ENCODE assay signal across 25 mouse cellular contexts in genomic region chr14:26663851-26664250, GRCm38 (mm10). TPM values are rescaled to one million over a fixed set of nuclear protein-coding genes. Genes with fewer than 3 reads are reported as not detected.
A peak's percentile ranks its signal among the peaks of the same experiment; 100 is the strongest.
DNase-seq lines count a peak whose midpoint lies in the region; ATAC-seq lines count a peak whose summit lies in the region.
"Had no signal": no experiment of that assay in that cellular context is flagged by ENCODE, and none has a peak within 500 bp of the region (broad histone marks: within the 10 kb centered on the region; RNA-seq: fewer than 3 reads in every experiment).

No protein-coding gene starts in this region.

- H3K4me1 ChIP-seq in forebrain, embryonic 10.5 days: peaks cover 28% of the 10 kb centered on the region
- H3K4me1 ChIP-seq in forebrain, embryonic 11.5 days (replicated peaks; ENCODE audit: control insufficient read depth, insufficient read depth, low read length): peaks cover 10% of the 10 kb centered on the region

- no peaks in the 10 kb centered on the region for H3K9me3 ChIP-seq in forebrain, embryonic 10.5 days
- H3K9me3 ChIP-seq in forebrain, embryonic 11.5 days (ENCODE audit: control insufficient read depth, low read length): no peaks in the 10 kb centered on the region
- H3K9me3 ChIP-seq: G1E had no signal

- no peaks in the 10 kb centered on the region for H3K27me3 ChIP-seq in forebrain, embryonic 10.5 days (ENCODE audit: poor library complexity, severe bottlenecking)
- no peaks in the 10 kb centered on the region for H3K27me3 ChIP-seq in forebrain, embryonic 11.5 days (ENCODE audit: control insufficient read depth, insufficient read depth, low read length)
- H3K27me3 ChIP-seq: CH12.LX, Patski had no signal

- no peak overlapping the region for H3K4me2 ChIP-seq in forebrain, embryonic 11.5 days (ENCODE audit: low read depth, low read length, severe bottlenecking)

- no peak overlapping the region for H3K4me3 ChIP-seq in forebrain, embryonic 10.5 days
- no peak overlapping the region for H3K4me3 ChIP-seq in forebrain, embryonic 11.5 days (ENCODE audit: low read depth, low read length)

- 87% methylated on average over 2 of the region's 2 CpGs for WGBS in forebrain, embryonic 10.5 days
- WGBS in forebrain, embryonic 11.5 days: 90% methylated on average over 2 of the region's 2 CpGs

- H3K9ac ChIP-seq in forebrain, embryonic 11.5 days (ENCODE audit: low read length): no peak overlapping the region

- peaks cover 58% of the 10 kb centered on the region for H3K36me3 ChIP-seq in forebrain, embryonic 10.5 days (replicated peaks)
- H3K36me3 ChIP-seq in forebrain, embryonic 11.5 days (ENCODE audit: control insufficient read depth, insufficient read depth, low read length): peaks cover 3% of the 10 kb centered on the region; the same call in 1 of the 2 replicates

- H3K27ac ChIP-seq in forebrain, embryonic 10.5 days: no peak overlapping the region
- no peak overlapping the region for H3K27ac ChIP-seq in forebrain, embryonic 11.5 days (ENCODE audit: low read depth, low read length)

- ATAC-seq in forebrain, embryonic 11.5 days (replicated peaks; ENCODE audit: low FRiP score): no peak
- ATAC-seq: activated CD4-positive, CD25-positive, alpha-beta regulatory T cell, adult 4 months; CD4-positive, CD25-positive, alpha-beta regulatory T cell, adult 4 months; Patski had no signal

- DNase-seq in ES-CJ7 (ENCODE audit: low read depth, low spot score): peak; percentile 60
- peak; percentile 59 for DNase-seq in R1 (ENCODE audit: low read depth, low spot score)
- peak; percentile 53 for DNase-seq in ZHBTc4 (ENCODE audit: low read depth, low spot score)
- DNase-seq in induced T-regulatory cell, adult 2 months (ENCODE audit: low read depth): peak; percentile 4
- DNase-seq in forebrain, embryonic 10.5 days (ENCODE audit: extremely low spot score, low spot score): no peak
- no peak for DNase-seq in forebrain, embryonic 11.5 days (ENCODE audit: low spot score)
- DNase-seq in heart, adult 9 months (ENCODE audit: low spot score in 2 of 2): no peak
- no peak for DNase-seq in thymus, adult 18-20 months
- DNase-seq: adrenal gland, adult 2 months; adrenal gland, adult 8-10 months; adrenal gland, postnatal 10 days; adrenal gland, postnatal 14 days; adrenal gland, postnatal 25 days; adrenal gland, postnatal 36 days; B cell, adult 2 months; cerebellum, adult 11 months; cerebellum, adult 11-12 months; cerebellum, adult 18-20 months; cerebellum, adult 2 months; cerebellum, adult 8-10 months had no signal

RNA-seq across cellular contexts. Expression of gene Pde12, which starts 5.8 kb away (rescaled TPM):
- polyA plus RNA-seq in forebrain, embryonic 10.5 days (2016; fragmentation: Nextera tagmentation; extraction: Ambion mirVana): 11.4 and 11.8 TPM in 2 replicates
- 12.9 and 13.4 TPM in 2 replicates for polyA plus RNA-seq in forebrain, embryonic 11.5 days (2014; fragmentation: Nextera tagmentation; extraction: Ambion mirVana)

RNA-seq across cellular contexts. Expression of gene Arf4, which starts 26.0 kb away (rescaled TPM):
- polyA plus RNA-seq in forebrain, embryonic 10.5 days (2016; fragmentation: Nextera tagmentation; extraction: Ambion mirVana): 472 and 487 TPM in 2 replicates
- polyA plus RNA-seq in forebrain, embryonic 11.5 days (2014; fragmentation: Nextera tagmentation; extraction: Ambion mirVana): 535 and 566 TPM in 2 replicates

RNA-seq across cellular contexts. Expression of gene Dnah12, which starts 29.2 kb away (rescaled TPM):
- polyA plus RNA-seq in forebrain, embryonic 10.5 days (2016; fragmentation: Nextera tagmentation; extraction: Ambion mirVana): not detected in 2 replicates
- polyA plus RNA-seq in forebrain, embryonic 11.5 days (2014; fragmentation: Nextera tagmentation; extraction: Ambion mirVana): 0.04 TPM in 1 of 2 replicates, not detected in the other
- polyA plus RNA-seq: activated CD4-positive, CD25-positive, alpha-beta regulatory T cell, adult 4 months; adrenal gland, adult 2 months; G1E had no signal

Comparison
In these comparisons a context has a peak if more than half of its experiments do, and no peak if none do; other contexts are left out.
1. DNase-seq: peak in ES-CJ7 (single experiment), R1 (single experiment), ZHBTc4 (single experiment) and induced T-regulatory cell, adult 2 months (single experiment); none in forebrain, embryonic 10.5 days (single experiment), forebrain, embryonic 11.5 days (single experiment), heart, adult 9 months (0 of 2) and thymus, adult 18-20 months (0 of 2).